In the genomic region with DNA sequence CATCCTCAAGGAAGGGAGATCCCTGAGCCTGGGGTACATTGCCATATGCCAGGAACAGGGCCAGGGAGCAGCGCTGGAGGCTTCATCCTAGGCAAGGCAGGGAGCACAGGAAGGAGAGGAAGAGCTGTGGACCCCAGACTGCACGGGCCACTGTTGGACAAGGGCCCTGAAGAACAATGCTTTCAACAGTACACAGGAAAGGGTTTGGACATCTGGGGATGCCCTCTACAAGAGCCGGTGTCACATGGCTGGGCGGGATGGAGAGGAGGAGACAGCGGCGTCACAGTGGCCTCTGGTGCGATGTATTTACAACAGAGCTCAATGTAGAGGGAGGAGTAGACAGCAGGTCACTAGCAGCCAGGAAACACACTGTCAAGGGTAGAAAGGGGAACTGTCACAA, we compare ENCODE assay signal across 15 mouse cellular contexts. TPM values are rescaled to one million over a fixed set of nuclear protein-coding genes. Genes with fewer than 3 reads are reported as not detected.
A peak's percentile ranks its signal among the peaks of the same experiment; 100 is the strongest.
DNase-seq lines count a peak whose midpoint lies in the region; TF ChIP-seq lines count a peak whose summit lies in the region.
"Had no signal": no experiment of that assay in that cellular context is flagged by ENCODE, and none has a peak within 500 bp of the region (broad histone marks: within the 10 kb centered on the region; RNA-seq: fewer than 3 reads in every experiment).

No protein-coding gene starts in this region.

- H3K27me3 ChIP-seq in heart, adult 2 months (ENCODE audit: control insufficient read depth, insufficient read depth, low read length) = no peaks in the 10 kb centered on the region
- H3K27me3 ChIP-seq: liver, embryonic 12.5 days had no signal

- TF ChIP-seq POLR2A in heart, adult 2 months (IDR thresholded peaks at IDR 0.05; ENCODE audit: insufficient read depth, low read depth, low read length) = no peak

- H3K36me3 ChIP-seq in heart, adult 2 months (ENCODE audit: control insufficient read depth, insufficient read depth, low read length) = no peaks in the 10 kb centered on the region

- TF ChIP-seq EP300 in heart, adult 2 months (IDR thresholded peaks at IDR 0.05; ENCODE audit: insufficient read depth, low read depth, low read length) = no peak

- H3K9ac ChIP-seq in heart, adult 2 months (ENCODE audit: low read depth, low read length) = no peak overlapping the region
- H3K9ac ChIP-seq: liver, embryonic 12.5 days had no signal

- TF ChIP-seq CTCF in heart, adult 2 months (IDR thresholded peaks at IDR 0.05) = no peak

- no peaks in the 10 kb centered on the region for H3K79me2 ChIP-seq in heart, adult 2 months (replicated peaks; ENCODE audit: control insufficient read depth, insufficient read depth, low read length)

- DNase-seq in adrenal gland, postnatal 10 days = peak; percentile 14
- no peak for DNase-seq in adrenal gland, postnatal 4 days (ENCODE audit: low spot score in 2 of 2)
- peak; percentile 33 for DNase-seq in heart, postnatal 4 days
- DNase-seq in heart, adult 2 months = no peak
- peak; percentile 23 to 45 for DNase-seq in kidney, postnatal 4 days
- no peak for DNase-seq in kidney, adult 9 months
- DNase-seq in lung, postnatal 25 days (ENCODE audit: low spot score) = peak; percentile 72
- DNase-seq in gastrocnemius, postnatal 10 days = no peak
- DNase-seq: cerebellum, adult 2 months; retina, postnatal 1 day; thymus, adult 2 months had no signal

- no peak overlapping the region for H3K4me3 ChIP-seq in heart, adult 2 months
- H3K4me3 ChIP-seq: liver, embryonic 12.5 days had no signal

- intact Hi-C loops in heart, adult 2 months (cut with DNase I) = no loop called here

- WGBS in heart, adult 2 months = 42% methylated on average over 7 of the region's 7 CpGs

- no peak overlapping the region for H3K27ac ChIP-seq in heart, adult 2 months
- H3K27ac ChIP-seq: hindbrain, postnatal 0 days; liver, embryonic 12.5 days had no signal

- H3K4me1 ChIP-seq in heart, adult 2 months (ENCODE audit: control insufficient read depth, insufficient read depth, low read length) = no peaks in the 10 kb centered on the region
- H3K4me1 ChIP-seq: liver, embryonic 12.5 days had no signal

RNA-seq across cellular contexts. Expression of gene P4ha3, which starts 42.2 kb away (rescaled TPM):
- 1 to 10 TPM; 3.1 TPM for total RNA-seq in adrenal gland, postnatal 10 days (2021)
- 1 to 10 TPM; 5.1 to 6.0 TPM for total RNA-seq in adrenal gland, postnatal 4 days (2021)
- total RNA-seq in heart, postnatal 4 days (2021) = 10 to 100 TPM; 10.5 to 11.1 TPM
- total RNA-seq in heart, adult 2 months (2021) = under 1 TPM; 0.16 to 0.45 TPM
- polyA plus RNA-seq in heart, adult 2 months (2012; rRNA removed) = 0.33 and 0.38 TPM in 2 replicates
- total RNA-seq in gastrocnemius, postnatal 10 days (2021) = 1 to 10 TPM; 3.5 to 5.7 TPM
- total RNA-seq: hematopoietic stem cell, adult 5-6 weeks; megakaryocyte, adult 5-6 weeks had no signal

RNA-seq across cellular contexts. Expression of gene C2cd3, which starts 44.5 kb away (rescaled TPM):
- total RNA-seq in adrenal gland, postnatal 10 days (2021) = 10 to 100 TPM; 15.9 to 19.7 TPM
- 10 to 100 TPM; 22.1 to 26.2 TPM for total RNA-seq in adrenal gland, postnatal 4 days (2021)
- total RNA-seq in heart, postnatal 4 days (2021) = 10 to 100 TPM; 11.5 to 15.0 TPM
- total RNA-seq in heart, adult 2 months (2021) = 1 to 10 TPM; 7.0 to 8.4 TPM
- 6.6 and 8.5 TPM in 2 replicates for polyA plus RNA-seq in heart, adult 2 months (2012; rRNA removed)
- total RNA-seq in gastrocnemius, postnatal 10 days (2021) = 1 to 10 TPM; 6.3 to 9.2 TPM

RNA-seq across cellular contexts. Expression of gene Ppme1, which starts 44.6 kb away (rescaled TPM):
- 10 to 100 TPM; 41.7 to 44.4 TPM for total RNA-seq in adrenal gland, postnatal 10 days (2021)
- 10 to 100 TPM; 46.5 to 48.8 TPM for total RNA-seq in adrenal gland, postnatal 4 days (2021)
- 10 to 100 TPM; 50.7 to 56.0 TPM for total RNA-seq in heart, postnatal 4 days (2021)
- total RNA-seq in heart, adult 2 months (2021) = 10 to 100 TPM; 32.5 to 35.8 TPM
- polyA plus RNA-seq in heart, adult 2 months (2012; rRNA removed) = 80.7 and 118 TPM in 2 replicates
- 10 to 100 TPM; 32.0 to 40.2 TPM for total RNA-seq in gastrocnemius, postnatal 10 days (2021)

Comparison
In these comparisons a context has a peak if more than half of its experiments do, and no peak if none do; other contexts are left out.
1. DNase-seq: peak in adrenal gland, postnatal 10 days (single experiment), heart, postnatal 4 days (single experiment), kidney, postnatal 4 days (2 of 2) and lung, postnatal 25 days (single experiment); none in adrenal gland, postnatal 4 days (0 of 2), heart, adult 2 months (0 of 2), kidney, adult 9 months (single experiment) and gastrocnemius, postnatal 10 days (single experiment).